Mouse (Mus musculus) lung, embryonic 15.5 days (tissue): ENCODE results near the gene Coro1a. TPM values are rescaled to one million over a fixed set of nuclear protein-coding genes. Genes with fewer than 3 reads are reported as not detected.
"Not testable (repeated sequence)": the region's sequence is repeated elsewhere in the genome, so short reads cannot be mapped to it uniquely, and the experiment has no call there.

Experiments used
- ATAC-seq: fragments of 200-750 bp; cut with Nextera tagmentation; 2 replicates; pipeline ENCODE4 v1.8.0; 2017; ENCODE audit warnings: moderate number of reproducible peaks, borderline replicate concordance; ENCODE audit not compliant: low FRiP score, low TSS enrichment; ENCODE audit errors: extremely low read depth
- H3K27ac ChIP-seq: fragments of 300-500 bp; sonication (generic); 2 replicates; pipeline ENCODE4 v1.5.1; 2015; ENCODE audit warnings: moderate library complexity, mild to moderate bottlenecking, inconsistent platforms
- H3K27me3 ChIP-seq: fragments of 300-500 bp; sonication (generic); 2 replicates; pipeline ENCODE4 v1.6.1; 2015; ENCODE audit warnings: inconsistent platforms
- H3K36me3 ChIP-seq: fragments of 300-500 bp; sonication (generic); 2 replicates; pipeline ENCODE4 v1.6.1; 2015; ENCODE audit warnings: inconsistent platforms
- H3K4me1 ChIP-seq: fragments of 300-500 bp; sonication (generic); 2 replicates; pipeline ENCODE4 v1.6.1; 2015; ENCODE audit warnings: inconsistent platforms
- H3K4me2 ChIP-seq: fragments of 300-500 bp; sonication (generic); 2 replicates; pipeline ENCODE4 v1.6.1; 2015; ENCODE audit warnings: inconsistent platforms, mild to moderate bottlenecking, moderate library complexity
- H3K4me3 ChIP-seq: fragments of 300-500 bp; sonication (generic); 2 replicates; pipeline ENCODE4 v1.5.1; 2015; ENCODE audit warnings: mild to moderate bottlenecking, inconsistent platforms
- H3K9ac ChIP-seq: fragments of 300-500 bp; sonication (generic); 2 replicates; pipeline ENCODE4 v1.6.1; 2015; ENCODE audit warnings: inconsistent platforms
- H3K9me3 ChIP-seq: fragments of 300-500 bp; sonication (generic); 2 replicates; pipeline ENCODE4 v1.6.1; 2016; ENCODE audit warnings: inconsistent platforms
- WGBS: fragments of 180-500 bp; shearing (Covaris S2); methylation state at CpG from one replicate; pipeline ENCODE4 v1.1.7; 2015; 5-methylcytosine and 5-hydroxymethylcytosine counted together
- polyA plus RNA-seq: library from polyadenylated mRNA; unstranded; fragments of >200 nt; fragmentation: Nextera tagmentation; extraction: Ambion mirVana; gene quantifications from 2 replicates; pipeline ENCODE4 v1.2.1, GENCODE M21; 2015

The Coro1a gene
- polyA plus RNA-seq, 1 experiment from 2014 or later, result 58.1 TPM

DNA sequence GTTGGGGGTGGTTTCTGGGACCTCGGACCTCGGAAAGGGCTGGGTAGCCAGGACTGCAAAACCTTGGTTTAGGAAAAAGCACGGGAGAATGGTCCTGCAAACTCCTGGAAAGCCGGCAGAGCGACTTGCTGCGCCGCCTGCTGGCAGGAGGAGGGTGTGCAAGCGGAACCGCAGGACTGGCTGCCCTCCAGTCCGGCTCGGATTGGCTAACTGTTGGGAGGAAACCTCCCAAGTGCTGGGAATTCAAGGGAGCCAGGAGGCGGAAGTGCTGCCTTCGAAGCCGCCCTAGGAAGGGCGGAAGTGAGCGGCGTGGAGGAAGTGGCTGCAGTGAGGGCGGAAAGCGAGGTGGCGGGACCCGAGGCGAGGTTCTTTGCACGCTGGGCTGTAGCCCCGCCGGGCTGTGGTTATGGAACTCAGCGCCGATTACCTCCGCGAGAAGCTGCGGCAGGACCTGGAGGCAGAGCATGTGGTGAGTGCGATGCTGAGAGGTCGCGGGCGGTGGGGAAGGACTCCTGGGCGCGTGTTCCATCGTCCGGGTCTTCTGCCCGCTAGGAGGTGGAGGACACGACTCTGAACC is 11.9 kb downstream of the Coro1a start, which contains the start of gene Slx1b:
Slx1b (minus strand) TSS at position 154 of the 577 bp plus-strand sequence.
- Histone ChIP-seq H3K9ac (peak within 1 kb of the TSS; percentile 97), H3K4me2 (peak within 1 kb of the TSS; percentile 93), H3K27ac (peak within 1 kb of the TSS; percentile 99), H3K4me3 (peak within 1 kb of the TSS; percentile 87), H3K27me3 (no peaks in the 10 kb centered on the region), H3K4me1 (peaks cover 28% of the 10 kb centered on the region), H3K36me3 (peaks cover 20% of the 10 kb centered on the region; the same call in 1 of the 2 replicates), H3K9me3 (no peaks in the 10 kb centered on the region)
- WGBS, result under 1% methylated on average over 40 of the region's 40 CpGs
- peak; percentile 97 for ATAC-seq

DNA sequence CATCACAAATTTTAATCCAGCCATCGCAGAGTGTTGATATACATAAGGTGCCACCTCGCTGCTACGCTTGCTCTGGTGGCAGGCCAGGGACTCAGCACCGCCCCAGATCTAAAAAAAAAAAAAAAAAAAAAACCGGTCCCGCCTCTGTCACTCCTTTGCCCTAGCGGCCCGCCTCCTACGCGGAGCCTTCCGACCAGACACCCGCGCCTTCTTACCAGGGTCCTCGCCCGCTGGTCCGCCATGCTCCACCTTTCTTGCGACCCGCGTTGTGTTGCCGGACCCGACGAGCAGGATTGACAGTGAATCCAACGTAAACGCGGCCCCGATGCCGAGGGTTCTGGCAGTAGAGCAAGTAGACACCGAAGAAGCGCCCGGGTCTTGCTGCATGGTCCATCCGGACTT is 12.4 kb downstream of the Coro1a start, which contains the start of gene Bola2:
Bola2 (plus strand) TSS at position 192 of the 402 bp plus-strand sequence.
- WGBS, result under 1% methylated on average over 31 of the region's 31 CpGs
- Histone ChIP-seq H3K36me3 (peaks cover 21% of the 10 kb centered on the region; the same call in 1 of the 2 replicates), H3K9ac (peak within 1 kb of the TSS; percentile 97), H3K27me3 (no peaks in the 10 kb centered on the region), H3K4me2 (peak within 1 kb of the TSS; percentile 93), H3K4me1 (peaks cover 28% of the 10 kb centered on the region), H3K9me3 (no peaks in the 10 kb centered on the region), H3K27ac (peak within 1 kb of the TSS; percentile 99), H3K4me3 (peak within 1 kb of the TSS; percentile 87)
- peak; percentile 74 for ATAC-seq

GRCm38 (mm10) chr7:126694441-126695051 is 13.0 kb downstream of the Coro1a start:
- Histone ChIP-seq H3K27ac (no peak overlapping the region; the same call in 1 of the 2 replicates), H3K4me3 (peak overlapping the region; percentile 87), H3K4me1 (peaks cover 28% of the 10 kb centered on the region), H3K4me2 (peak overlapping the region; percentile 93), H3K27me3 (no peaks in the 10 kb centered on the region), H3K9me3 (no peaks in the 10 kb centered on the region), H3K9ac (peak overlapping the region; percentile 97), H3K36me3 (peaks cover 21% of the 10 kb centered on the region; the same call in 1 of the 2 replicates)
- WGBS, result 33% methylated on average over 10 of the region's 10 CpGs
- ATAC-seq, result no peak

GRCm38 (mm10) chr7:126693781-126694180 is 13.8 kb downstream of the Coro1a start:
- WGBS, result 74% methylated on average over 7 of the region's 7 CpGs
- Histone ChIP-seq H3K4me2 (no peak overlapping the region), H3K9me3 (no peaks in the 10 kb centered on the region), H3K4me3 (no peak overlapping the region), H3K27me3 (no peaks in the 10 kb centered on the region), H3K9ac (no peak overlapping the region), H3K27ac (no peak overlapping the region), H3K36me3 (peaks cover 19% of the 10 kb centered on the region; the same call in 1 of the 2 replicates), H3K4me1 (peaks cover 28% of the 10 kb centered on the region)
- no peak for ATAC-seq

GRCm38 (mm10) chr7:126693256-126693655 is 14.3 kb downstream of the Coro1a start:
- Histone ChIP-seq H3K4me1 (peaks cover 28% of the 10 kb centered on the region), H3K4me3 (no peak overlapping the region), H3K9ac (no peak overlapping the region), H3K9me3 (no peaks in the 10 kb centered on the region), H3K36me3 (peaks cover 18% of the 10 kb centered on the region; the same call in 1 of the 2 replicates), H3K27ac (no peak overlapping the region), H3K4me2 (no peak overlapping the region), H3K27me3 (no peaks in the 10 kb centered on the region)
- ATAC-seq, result no peak
- 26% methylated on average over 3 of the region's 3 CpGs for WGBS

GRCm38 (mm10) chr7:126692426-126692825 is 15.2 kb downstream of the Coro1a start:
- H3K4me2 ChIP-seq, result no peak overlapping the region
- peaks cover 18% of the 10 kb centered on the region; the same call in 1 of the 2 replicates for H3K36me3 ChIP-seq
- H3K4me3 ChIP-seq, result no peak overlapping the region
- no peaks in the 10 kb centered on the region for H3K9me3 ChIP-seq
- ATAC-seq, result no peak
- no peak overlapping the region for H3K27ac ChIP-seq
- 95% methylated on average over 26 of the region's 26 CpGs for WGBS
- peaks cover 28% of the 10 kb centered on the region for H3K4me1 ChIP-seq
- no peak overlapping the region for H3K9ac ChIP-seq
- H3K27me3 ChIP-seq, result no peaks in the 10 kb centered on the region

GRCm38 (mm10) chr7:126691676-126692075 is 15.9 kb downstream of the Coro1a start:
- no peak for ATAC-seq
- 75% methylated on average over 5 of the region's 5 CpGs for WGBS
- Histone ChIP-seq H3K27ac (no peak overlapping the region), H3K9me3 (no peaks in the 10 kb centered on the region), H3K4me3 (no peak overlapping the region), H3K9ac (no peak overlapping the region), H3K4me2 (no peak overlapping the region), H3K36me3 (peaks cover 18% of the 10 kb centered on the region; the same call in 1 of the 2 replicates), H3K4me1 (peaks cover 21% of the 10 kb centered on the region), H3K27me3 (no peaks in the 10 kb centered on the region)

DNA sequence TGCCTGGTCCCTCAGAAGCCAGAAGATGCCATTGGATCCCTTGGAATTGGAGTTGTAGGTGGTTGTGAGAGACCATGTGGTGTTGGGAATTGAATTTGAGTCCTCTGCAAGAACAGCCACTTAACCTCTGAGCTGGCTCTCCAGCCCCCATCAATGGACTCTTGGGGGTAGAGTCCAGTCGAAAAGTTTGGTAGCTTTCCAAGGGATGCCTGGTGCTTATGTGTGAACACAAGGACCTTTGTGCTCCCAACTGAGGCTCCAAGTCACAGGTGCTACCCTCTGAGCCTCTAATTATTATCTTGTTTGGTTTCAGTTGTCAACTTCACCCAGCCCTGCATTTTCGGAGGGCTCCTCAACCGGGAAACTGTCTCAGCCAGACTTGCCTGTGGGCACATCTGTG is 16.9 kb downstream of the Coro1a start:
- peaks cover 18% of the 10 kb centered on the region; the same call in 1 of the 2 replicates for H3K36me3 ChIP-seq
- no peak overlapping the region for H3K9ac ChIP-seq
- no peaks in the 10 kb centered on the region for H3K9me3 ChIP-seq
- no peaks in the 10 kb centered on the region for H3K27me3 ChIP-seq
- H3K4me1 ChIP-seq, result peaks cover 17% of the 10 kb centered on the region
- no peak overlapping the region for H3K4me2 ChIP-seq
- no peak overlapping the region for H3K4me3 ChIP-seq
- 87% methylated on average over 3 of the region's 3 CpGs for WGBS
- H3K27ac ChIP-seq, result no peak overlapping the region
- no peak for ATAC-seq

DNA sequence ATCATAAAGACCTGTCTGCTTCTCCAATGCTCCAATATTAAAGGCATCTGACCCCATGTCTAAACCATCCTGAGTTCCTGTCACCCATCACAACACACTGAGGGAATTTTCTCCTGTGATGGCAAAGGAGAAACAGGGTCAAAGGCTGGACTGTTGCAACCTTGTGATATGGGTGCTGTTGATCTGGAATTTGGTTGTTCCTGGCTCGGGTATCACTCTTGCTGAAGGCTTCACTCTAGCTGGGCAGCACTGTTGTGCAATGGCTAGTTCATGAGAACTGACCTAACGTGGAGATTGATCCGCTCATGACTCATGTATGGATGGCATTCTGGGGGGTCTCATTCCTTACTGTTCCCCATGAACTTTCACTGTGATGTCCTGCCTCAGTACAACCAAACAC is 18.6 kb downstream of the Coro1a start:
- no peak overlapping the region for H3K4me2 ChIP-seq
- H3K27ac ChIP-seq, result no peak overlapping the region
- peaks cover 18% of the 10 kb centered on the region; the same call in 1 of the 2 replicates for H3K36me3 ChIP-seq
- H3K4me1 ChIP-seq, result peaks cover 9% of the 10 kb centered on the region; the same call in 1 of the 2 replicates
- no peaks in the 10 kb centered on the region for H3K9me3 ChIP-seq
- H3K4me3 ChIP-seq, result no peak overlapping the region
- H3K9ac ChIP-seq, result no peak overlapping the region
- 72% methylated on average over 3 of the region's 3 CpGs for WGBS
- no peaks in the 10 kb centered on the region for H3K27me3 ChIP-seq
- no peak for ATAC-seq

GRCm38 (mm10) chr7:126688156-126688555 is 19.4 kb downstream of the Coro1a start:
- H3K4me1 ChIP-seq, H3K4me3 ChIP-seq, H3K4me2 ChIP-seq, ATAC-seq, H3K27ac ChIP-seq, H3K27me3 ChIP-seq, H3K9me3 ChIP-seq, H3K9ac ChIP-seq: not testable (repeated sequence)
- WGBS, result 69% methylated on average over 4 of the region's 4 CpGs
- peaks cover 18% of the 10 kb centered on the region; the same call in 1 of the 2 replicates for H3K36me3 ChIP-seq

DNA sequence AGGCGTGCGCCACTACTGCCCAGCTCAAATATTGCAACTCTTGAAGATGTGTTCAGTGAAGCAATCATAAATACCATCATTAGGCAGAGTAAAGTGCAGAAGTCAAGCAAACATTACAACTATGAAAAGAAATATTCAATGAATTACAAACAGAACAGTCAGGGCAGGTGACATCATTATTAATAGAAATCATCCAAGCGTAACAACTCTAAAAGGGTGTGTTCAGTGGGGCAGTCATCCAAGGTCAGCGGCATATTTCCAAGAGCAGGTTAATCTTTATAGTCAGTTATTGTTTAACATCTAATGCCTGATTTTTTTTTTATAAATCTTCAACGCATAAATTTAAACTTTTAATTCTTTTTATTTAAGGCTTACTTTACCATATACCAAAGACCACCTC is 26.4 kb downstream of the Coro1a start:
- Histone ChIP-seq H3K9ac (no peak overlapping the region), H3K27ac (no peak overlapping the region), H3K27me3 (no peaks in the 10 kb centered on the region), H3K36me3 (no peaks in the 10 kb centered on the region), H3K4me1 (0 out of 2 replicates have a peak, but pooled peaks cover 1% of the 10 kb centered on the region), H3K4me3 (no peak overlapping the region), H3K9me3 (no peaks in the 10 kb centered on the region), H3K4me2 (no peak overlapping the region)
- ATAC-seq, result no peak
- 90% methylated on average over 5 of the region's 5 CpGs for WGBS

DNA sequence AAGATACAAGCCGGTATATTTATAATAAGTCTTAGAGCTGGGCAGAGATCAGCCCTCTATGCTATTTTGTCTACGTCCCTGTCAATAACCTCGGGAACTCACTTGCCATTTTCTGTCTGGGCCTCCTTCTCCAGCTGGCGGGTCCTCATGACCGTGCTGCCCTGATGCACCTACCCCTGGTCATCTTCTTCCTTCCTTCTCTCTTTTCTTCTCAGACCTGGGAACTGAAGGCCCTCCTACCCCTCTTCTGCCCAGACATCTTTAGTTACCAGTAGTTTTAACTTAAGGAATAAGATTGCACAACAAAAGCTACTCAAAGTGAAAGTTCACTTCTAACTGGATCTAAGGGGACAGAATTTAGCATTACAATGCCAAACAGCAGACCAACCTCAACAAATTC is 27.9 kb downstream of the Coro1a start:
- no peak overlapping the region for H3K9ac ChIP-seq
- no peak overlapping the region for H3K4me2 ChIP-seq
- no peak overlapping the region for H3K4me3 ChIP-seq
- H3K36me3 ChIP-seq, result no peaks in the 10 kb centered on the region
- WGBS, result 84% methylated on average over 5 of the region's 5 CpGs
- peaks cover 4% of the 10 kb centered on the region; the same call in 1 of the 2 replicates for H3K4me1 ChIP-seq
- no peak overlapping the region for H3K27ac ChIP-seq
- no peaks in the 10 kb centered on the region for H3K27me3 ChIP-seq
- H3K9me3 ChIP-seq, result no peaks in the 10 kb centered on the region
- ATAC-seq, result no peak
